Mouse (Mus musculus) G1E (cell line): ENCODE measurements around the gene Defb42. TPM values are rescaled to one million over a fixed set of nuclear protein-coding genes. Genes with fewer than 3 reads are reported as not detected.

Experiments
- ATAC-seq: 2 replicates; pipeline ENCODE4 v1.8.0; 2016; ENCODE audit warnings: mild to moderate bottlenecking; ENCODE audit not compliant: insufficient number of reproducible peaks, poor library complexity, low FRiP score, severe bottlenecking; ENCODE audit errors: extremely low read depth
- DNase-seq: peaks from one replicate; pipeline ENCODE4 v3.0.0; 2012; ENCODE audit warnings: low spot score
- H3K27me3 ChIP-seq: 2 replicates; pipeline ENCODE4 v1.6.1; 2012; ENCODE audit warnings: mild to moderate bottlenecking, low read length, inconsistent platforms; ENCODE audit not compliant: insufficient read depth
- H3K36me3 ChIP-seq: replicated peaks from 2 replicates; pipeline ENCODE3; 2012; ENCODE audit warnings: mild to moderate bottlenecking, inconsistent platforms
- H3K4me1 ChIP-seq: 2 replicates; pipeline ENCODE4 v1.6.1; 2012; ENCODE audit warnings: low read depth, low read length, inconsistent platforms, mixed read lengths; ENCODE audit not compliant: insufficient read depth
- H3K4me3 ChIP-seq: 2 replicates; pipeline ENCODE4 v1.5.1; 2012; ENCODE audit warnings: low read depth, mild to moderate bottlenecking, inconsistent platforms, low read length, moderate library complexity, mixed read lengths
- H3K9me3 ChIP-seq: replicated peaks from 2 replicates; pipeline ENCODE4 v1.6.1; 2012; ENCODE audit warnings: inconsistent platforms
- CTCF ChIP-seq: IDR thresholded peaks from 2 replicates; pipeline ENCODE4 v1.5.1; 2012; ENCODE audit warnings: low read depth, low read length, inconsistent platforms, mixed read lengths
- GATA1 ChIP-seq: IDR thresholded peaks from 2 replicates; pipeline ENCODE4 v1.6.1; 2012; ENCODE audit warnings: borderline replicate concordance, low read length, inconsistent platforms, mixed read lengths
- GATA2 ChIP-seq: IDR thresholded peaks from 2 replicates; pipeline ENCODE4 v1.6.1; 2012; ENCODE audit warnings: low read depth, low read length, inconsistent platforms, borderline replicate concordance
- POLR2AphosphoS5 ChIP-seq: IDR thresholded peaks from 2 replicates; pipeline ENCODE4 v1.6.1; 2012; ENCODE audit warnings: low read depth, low read length, inconsistent platforms; ENCODE audit not compliant: insufficient replicate concordance
- TAL1 ChIP-seq: conservative IDR thresholded peaks from 2 replicates; pipeline ENCODE4 v1.6.1; 2012; ENCODE audit warnings: low read depth, low read length, inconsistent platforms, mixed read lengths
- polyA plus RNA-seq: library from polyadenylated mRNA; stranded (reverse); fragments of >175 nt; gene quantifications from 2 replicates; pipeline ENCODE4 v1.2.3, GENCODE M21; 2012
- total RNA-seq, 2 experiments: library from RNA; stranded (forward) in 1 of 2; stranded (reverse) in 1 of 2; fragments of 200-1000 nt in 1 of 2; fragments of >200 nt in 1 of 2; fragmentation: Nextera tagmentation in 1 of 2; gene quantifications; 2 replicates each; pipeline ENCODE4 v1.2.3; 2014 to 2017

Gene Defb42
- total and polyA plus RNA-seq, 3 experiments, result 0.05 TPM; not detected in 2

DNA sequence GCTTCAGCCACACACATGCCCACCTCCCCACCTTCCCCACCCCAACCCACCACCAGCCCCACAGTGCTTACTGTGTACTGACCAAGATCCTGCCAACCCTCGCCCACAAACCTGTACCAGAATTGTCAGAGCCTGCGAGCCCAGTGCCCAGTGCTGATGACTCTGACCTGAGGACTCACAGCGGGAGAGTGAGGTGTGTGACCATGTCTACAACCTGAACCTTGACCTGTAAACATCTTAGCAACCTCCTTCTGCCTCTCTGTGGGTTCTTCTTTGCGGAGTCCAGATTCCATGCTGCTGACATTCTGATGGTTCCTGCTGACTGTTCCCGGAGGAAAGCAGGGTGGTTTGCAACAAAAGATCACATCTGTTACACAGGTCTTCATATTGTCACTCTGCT lies 18.6 kb downstream of the Defb42 start:
- Histone ChIP-seq H3K9me3 (no peaks in the 10 kb centered on the region), H3K4me3 (no peak overlapping the region), H3K4me1 (peaks cover 30% of the 10 kb centered on the region), H3K36me3 (no peaks in the 10 kb centered on the region), H3K27me3 (peaks cover 46% of the 10 kb centered on the region)
- no peak for DNase-seq
- no peak for ATAC-seq
- no peak for TF ChIP-seq CTCF
- no peak for TF ChIP-seq POLR2AphosphoS5
- TF ChIP-seq GATA1, result no peak
- no peak for TF ChIP-seq TAL1
- no peak for TF ChIP-seq GATA2

GRCm38 (mm10) chr14:63066630-63067310 lies 20.0 kb downstream of the Defb42 start:
- ATAC-seq (no peak), DNase-seq (no peak)
- H3K36me3 ChIP-seq, result no peaks in the 10 kb centered on the region
- TF ChIP-seq GATA2 (no peak), CTCF (peak; percentile 85)
- H3K4me1 ChIP-seq, result peaks cover 22% of the 10 kb centered on the region
- no peak overlapping the region for H3K4me3 ChIP-seq
- H3K9me3 ChIP-seq, result no peaks in the 10 kb centered on the region
- H3K27me3 ChIP-seq, result peaks cover 47% of the 10 kb centered on the region

DNA sequence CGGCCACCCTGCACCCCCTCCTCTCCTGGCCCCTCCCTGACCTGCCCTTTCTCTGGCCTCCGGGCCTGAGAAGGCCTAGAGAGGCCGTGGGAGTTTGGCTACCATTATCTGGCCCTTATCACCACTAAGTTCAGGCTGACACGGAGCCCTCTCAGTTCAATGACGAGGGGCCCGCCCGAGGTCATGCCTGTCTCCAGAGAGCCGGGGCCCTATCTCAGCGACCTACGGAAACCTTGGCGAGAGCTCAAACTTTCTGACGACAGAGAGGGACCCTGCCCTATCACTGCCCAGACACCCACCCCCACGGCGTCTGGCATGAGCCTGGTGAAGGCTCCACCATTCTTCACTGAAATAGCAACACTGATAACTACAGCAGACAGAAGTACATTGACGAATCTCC lies 20.9 kb downstream of the Defb42 start:
- no peak overlapping the region; the same call in 1 of the 2 replicates for H3K4me3 ChIP-seq
- H3K36me3 ChIP-seq, result no peaks in the 10 kb centered on the region
- H3K4me1 ChIP-seq, result peaks cover 16% of the 10 kb centered on the region
- H3K27me3 ChIP-seq, result peaks cover 49% of the 10 kb centered on the region
- DNase-seq (no peak), ATAC-seq (no peak)
- H3K9me3 ChIP-seq, result no peaks in the 10 kb centered on the region
- TF ChIP-seq POLR2AphosphoS5 (no peak), GATA1 (no peak), GATA2 (no peak), TAL1 (no peak), CTCF (no peak)

Other genes with a start within 250 kb of the Defb42 start
- 12.7 and 14.6 TPM in 2 replicates for gene Wdfy2, start 209.3 kb upstream of the Defb42 start, total RNA-seq (2014; fragmentation: Nextera tagmentation)
- 9.8 and 10.3 TPM in 2 replicates for gene Wdfy2, start 209.3 kb upstream of the Defb42 start, total RNA-seq (2017)
- 2.3 and 2.5 TPM in 2 replicates for gene Wdfy2, start 209.3 kb upstream of the Defb42 start, polyA plus RNA-seq
- gene Defb48, start 62.5 kb upstream of the Defb42 start, total RNA-seq (2014; fragmentation: Nextera tagmentation), result not detected in 2 replicates
- not detected in 2 replicates for gene Defb48, start 62.5 kb upstream of the Defb42 start, total RNA-seq (2017)
- not detected in 2 replicates for gene Defb48, start 62.5 kb upstream of the Defb42 start, polyA plus RNA-seq
- not detected in 2 replicates for gene Defb47, start 48.9 kb upstream of the Defb42 start, total RNA-seq (2014; fragmentation: Nextera tagmentation)
- not detected in 2 replicates for gene Defb47, start 48.9 kb upstream of the Defb42 start, total RNA-seq (2017)
- not detected in 2 replicates for gene Defb47, start 48.9 kb upstream of the Defb42 start, polyA plus RNA-seq
- not detected in 2 replicates for gene Defb43, start 35.2 kb upstream of the Defb42 start, total RNA-seq (2014; fragmentation: Nextera tagmentation)
- gene Defb43, start 35.2 kb upstream of the Defb42 start, total RNA-seq (2017), result not detected in 2 replicates
- gene Defb43, start 35.2 kb upstream of the Defb42 start, polyA plus RNA-seq, result not detected in 2 replicates
- not detected in 2 replicates for gene Defb30, start 3.0 kb downstream of the Defb42 start, total RNA-seq (2014; fragmentation: Nextera tagmentation)
- gene Defb30, start 3.0 kb downstream of the Defb42 start, total RNA-seq (2017), result not detected in 2 replicates
- not detected in 2 replicates for gene Defb30, start 3.0 kb downstream of the Defb42 start, polyA plus RNA-seq